12 mouse cellular contexts compared by ENCODE assay signal in genomic region chr1:135698046-135698445, GRCm38 (mm10). TPM values are rescaled to one million over a fixed set of nuclear protein-coding genes. Genes with fewer than 3 reads are reported as not detected.
DNase-seq lines count a peak whose midpoint lies in the region; ATAC-seq and TF ChIP-seq lines count a peak whose summit lies in the region.
"Had no signal": no experiment of that assay in that cellular context is flagged by ENCODE, and none has a peak within 500 bp of the region (broad histone marks: within the 10 kb centered on the region; RNA-seq: fewer than 3 reads in every experiment).

No protein-coding gene starts in this region.

- H3K9me3 ChIP-seq in forebrain, embryonic 13.5 days (replicated peaks), result no peaks in the 10 kb centered on the region
- H3K9me3 ChIP-seq in forebrain, embryonic 11.5 days (ENCODE audit: control insufficient read depth, low read length), result no peaks in the 10 kb centered on the region
- H3K9me3 ChIP-seq in embryonic facial prominence, embryonic 15.5 days (replicated peaks), result no peaks in the 10 kb centered on the region
- no peaks in the 10 kb centered on the region for H3K9me3 ChIP-seq in limb, embryonic 14.5 days (ENCODE audit: control insufficient read depth, low read length)
- H3K9me3 ChIP-seq: liver, embryonic 15.5 days had no signal

- H3K27me3 ChIP-seq in forebrain, embryonic 13.5 days, result peaks cover 23% of the 10 kb centered on the region
- peaks cover 7% of the 10 kb centered on the region for H3K27me3 ChIP-seq in forebrain, embryonic 11.5 days (ENCODE audit: control insufficient read depth, insufficient read depth, low read length)
- 0 out of 2 replicates have a peak, but pooled peaks cover 3% of the 10 kb centered on the region for H3K27me3 ChIP-seq in embryonic facial prominence, embryonic 15.5 days
- H3K27me3 ChIP-seq in limb, embryonic 14.5 days (ENCODE audit: control insufficient read depth, insufficient read depth, low read length), result no peaks in the 10 kb centered on the region
- H3K27me3 ChIP-seq: Patski had no signal

- WGBS in forebrain, embryonic 13.5 days, result 35% methylated on average over 6 of the region's 6 CpGs
- WGBS in forebrain, embryonic 11.5 days, result 32% methylated on average over 6 of the region's 6 CpGs
- 20% methylated on average over 6 of the region's 6 CpGs for WGBS in embryonic facial prominence, embryonic 15.5 days
- WGBS in limb, embryonic 14.5 days, result 19% methylated on average over 6 of the region's 6 CpGs

- H3K4me3 ChIP-seq in forebrain, embryonic 13.5 days, result no peak overlapping the region
- H3K4me3 ChIP-seq in forebrain, embryonic 11.5 days (ENCODE audit: low read depth, low read length), result no peak overlapping the region
- H3K4me3 ChIP-seq in embryonic facial prominence, embryonic 15.5 days (replicated peaks), result no peak overlapping the region
- H3K4me3 ChIP-seq in limb, embryonic 14.5 days (replicated peaks; ENCODE audit: low read length), result no peak overlapping the region
- H3K4me3 ChIP-seq: liver, embryonic 15.5 days had no signal

- H3K4me2 ChIP-seq in forebrain, embryonic 13.5 days, result peak overlapping the region; percentile 69; the same call in 1 of the 2 replicates
- H3K4me2 ChIP-seq in forebrain, embryonic 11.5 days (ENCODE audit: low read depth, low read length, severe bottlenecking), result no peak overlapping the region
- peak overlapping the region; percentile 54; the same call in 1 of the 2 replicates for H3K4me2 ChIP-seq in embryonic facial prominence, embryonic 15.5 days (replicated peaks)
- peak overlapping the region; percentile 63; the same call in 1 of the 2 replicates for H3K4me2 ChIP-seq in limb, embryonic 14.5 days (replicated peaks; ENCODE audit: low read depth, low read length, severe bottlenecking)
- H3K4me2 ChIP-seq: liver, embryonic 15.5 days had no signal

- TF ChIP-seq POLR2A in limb, embryonic 14.5 days (IDR thresholded peaks at IDR 0.05; ENCODE audit: borderline replicate concordance, extremely low read depth, insufficient read depth, insufficient read length), result no peak

- no peak overlapping the region for H3K9ac ChIP-seq in forebrain, embryonic 13.5 days
- H3K9ac ChIP-seq in forebrain, embryonic 11.5 days (ENCODE audit: low read length), result no peak overlapping the region
- H3K9ac ChIP-seq in embryonic facial prominence, embryonic 15.5 days, result no peak overlapping the region
- no peak overlapping the region for H3K9ac ChIP-seq in limb, embryonic 14.5 days (ENCODE audit: low read depth, low read length, severe bottlenecking)
- H3K9ac ChIP-seq: liver, embryonic 15.5 days had no signal

- no peak overlapping the region for H3K27ac ChIP-seq in forebrain, embryonic 13.5 days
- H3K27ac ChIP-seq in forebrain, embryonic 11.5 days (ENCODE audit: low read depth, low read length), result no peak overlapping the region
- H3K27ac ChIP-seq in embryonic facial prominence, embryonic 15.5 days (replicated peaks), result peak overlapping the region; percentile 80
- H3K27ac ChIP-seq in limb, embryonic 14.5 days (replicated peaks; ENCODE audit: low read depth, low read length), result peak overlapping the region; percentile 79; the same call in 1 of the 2 replicates
- H3K27ac ChIP-seq: liver, embryonic 15.5 days had no signal

- no peaks in the 10 kb centered on the region for H3K36me3 ChIP-seq in forebrain, embryonic 13.5 days (ENCODE audit: poor library complexity, severe bottlenecking)
- no peaks in the 10 kb centered on the region for H3K36me3 ChIP-seq in forebrain, embryonic 11.5 days (ENCODE audit: control insufficient read depth, insufficient read depth, low read length)
- no peaks in the 10 kb centered on the region for H3K36me3 ChIP-seq in embryonic facial prominence, embryonic 15.5 days
- no peaks in the 10 kb centered on the region for H3K36me3 ChIP-seq in limb, embryonic 14.5 days (ENCODE audit: control insufficient read depth, insufficient read depth, low read length)
- H3K36me3 ChIP-seq: liver, embryonic 15.5 days had no signal

- DNase-seq in forebrain, embryonic 11.5 days (ENCODE audit: low spot score), result no peak
- peak; percentile 50 for DNase-seq in kidney, postnatal 10 days
- DNase-seq in kidney, adult 9 months, result no peak
- DNase-seq in limb, embryonic 14.5 days (ENCODE audit: low spot score), result peak; percentile 43
- DNase-seq in Muller cell, postnatal 12 days (ENCODE audit: inconsistent ontology term), result no peak
- DNase-seq in cerebellum, adult 9-10 months, result no peak
- DNase-seq: cerebellum, postnatal 14 days; layer of hippocampus, adult 9-11 months had no signal

- peaks cover 23% of the 10 kb centered on the region for H3K4me1 ChIP-seq in forebrain, embryonic 13.5 days
- H3K4me1 ChIP-seq in forebrain, embryonic 11.5 days (replicated peaks; ENCODE audit: control insufficient read depth, insufficient read depth, low read length), result peaks cover 15% of the 10 kb centered on the region
- H3K4me1 ChIP-seq in embryonic facial prominence, embryonic 15.5 days, result peaks cover 30% of the 10 kb centered on the region
- H3K4me1 ChIP-seq in limb, embryonic 14.5 days (ENCODE audit: control insufficient read depth, insufficient read depth, low read length), result peaks cover 23% of the 10 kb centered on the region

- ATAC-seq in forebrain, embryonic 13.5 days, result no peak
- ATAC-seq in forebrain, embryonic 11.5 days (replicated peaks; ENCODE audit: low FRiP score), result no peak
- no peak; the same call in 1 of the 2 replicates for ATAC-seq in embryonic facial prominence, embryonic 15.5 days (ENCODE audit: insufficient number of reproducible peaks, low FRiP score, low TSS enrichment, low read depth)
- ATAC-seq in limb, embryonic 14.5 days (ENCODE audit: low FRiP score, low read depth), result no peak; the same call in 1 of the 2 replicates
- ATAC-seq: Patski had no signal

RNA-seq across cellular contexts. Expression of gene Csrp1, which starts 21.8 kb away (rescaled TPM):
- 19.8 and 21.7 TPM in 2 replicates for polyA plus RNA-seq in forebrain, embryonic 13.5 days (2015; fragmentation: Nextera tagmentation; extraction: Ambion mirVana)
- polyA plus RNA-seq in forebrain, embryonic 11.5 days (2014; fragmentation: Nextera tagmentation; extraction: Ambion mirVana), result 37.1 and 39.1 TPM in 2 replicates
- polyA plus RNA-seq in embryonic facial prominence, embryonic 15.5 days (2015; fragmentation: Nextera tagmentation; extraction: Ambion mirVana), result 118 and 128 TPM in 2 replicates
- polyA plus RNA-seq in limb, embryonic 14.5 days (2012; rRNA removed), result 120 and 123 TPM in 2 replicates
- polyA plus RNA-seq in limb, embryonic 14.5 days (2014; fragmentation: Nextera tagmentation; extraction: Ambion mirVana), result 95.6 and 102 TPM in 2 replicates

Comparison
In these comparisons a context has a peak if more than half of its experiments do, and no peak if none do; other contexts are left out.
1. DNase-seq: peak in kidney, postnatal 10 days (single experiment) and limb, embryonic 14.5 days (single experiment); none in forebrain, embryonic 11.5 days (single experiment), kidney, adult 9 months (single experiment), Muller cell, postnatal 12 days (single experiment) and cerebellum, adult 9-10 months (single experiment).
2. H3K27ac ChIP-seq: peak in embryonic facial prominence, embryonic 15.5 days (single experiment) and limb, embryonic 14.5 days (single experiment); none in forebrain, embryonic 13.5 days (single experiment) and forebrain, embryonic 11.5 days (single experiment).